Mouse (Mus musculus) brain, embryonic 14.5 days (tissue): ENCODE results near the gene Ttc23. TPM values are rescaled to one million over a fixed set of nuclear protein-coding genes. Genes with fewer than 3 reads are reported as not detected.

Experiments used
- DNase-seq: peaks from one replicate; pipeline ENCODE4 v3.0.0-alpha.2; 2011; ENCODE audit warnings: low read depth
- CTCF ChIP-seq: fragments of 200-500 bp; IDR thresholded peaks from 2 replicates; pipeline ENCODE4 v1.5.1; 2012; ENCODE audit warnings: inconsistent platforms, mild to moderate bottlenecking, moderate library complexity, borderline replicate concordance; ENCODE audit not compliant: insufficient read depth, insufficient read length; ENCODE audit errors: extremely low read depth
- POLR2A ChIP-seq: fragments of 200-500 bp; IDR thresholded peaks from 2 replicates; pipeline ENCODE4 v1.6.1; 2012; ENCODE audit warnings: mild to moderate bottlenecking, inconsistent platforms, borderline replicate concordance; ENCODE audit not compliant: poor library complexity, insufficient read depth, insufficient read length, severe bottlenecking; ENCODE audit errors: extremely low read depth
- polyA plus RNA-seq: library from polyadenylated mRNA; depleted of rRNA; stranded (reverse); fragments of >200 nt; gene quantifications from 2 replicates; pipeline ENCODE4 v1.2.3, GENCODE M21; 2012

Gene Ttc23
- polyA plus RNA-seq, 1 experiment: 11.9 TPM

DNA sequence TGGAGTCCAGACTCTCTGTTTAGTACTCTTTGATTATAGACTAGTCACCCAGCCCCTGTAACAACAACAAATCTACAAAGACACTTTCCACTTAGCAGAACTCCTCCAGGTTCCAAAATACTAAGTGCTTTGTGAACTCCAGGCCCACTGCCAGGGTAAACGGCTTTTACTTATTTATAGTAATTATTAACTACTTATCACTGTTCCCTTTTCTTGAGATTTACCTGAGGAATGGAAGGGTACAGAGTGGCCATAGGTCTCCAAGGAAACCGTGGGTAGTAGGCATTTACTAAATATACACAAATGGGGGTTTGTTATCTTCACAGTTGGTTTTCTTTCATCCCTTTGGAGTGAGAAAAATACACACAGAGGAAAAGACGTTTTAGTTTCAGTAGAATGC is 41.1 kb downstream of the Ttc23 start:
- DNase-seq: peak; percentile 19
- no peak for TF ChIP-seq CTCF
- TF ChIP-seq POLR2A: no peak

DNA sequence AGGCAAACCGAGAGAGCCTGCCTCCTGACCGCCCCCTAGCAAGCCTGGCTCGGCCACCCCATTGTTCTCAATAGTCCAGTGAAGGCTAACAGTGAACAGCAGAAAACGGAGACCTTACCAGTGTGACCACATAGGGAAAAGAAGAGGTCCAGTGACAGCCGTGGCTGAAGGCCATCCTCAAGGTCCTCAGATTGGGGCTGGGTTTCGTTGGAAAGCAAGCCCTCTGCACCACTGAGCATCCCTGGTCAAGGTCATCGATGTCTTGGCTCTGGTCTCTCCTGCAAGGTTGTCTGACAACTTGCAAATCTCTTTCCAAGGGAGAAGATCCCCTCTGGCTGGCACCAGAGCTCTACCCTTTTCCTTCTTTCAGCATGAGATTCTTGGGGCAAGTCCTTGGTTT is 42.6 kb downstream of the Ttc23 start:
- DNase-seq: no peak
- TF ChIP-seq CTCF (no peak), POLR2A (no peak)

DNA sequence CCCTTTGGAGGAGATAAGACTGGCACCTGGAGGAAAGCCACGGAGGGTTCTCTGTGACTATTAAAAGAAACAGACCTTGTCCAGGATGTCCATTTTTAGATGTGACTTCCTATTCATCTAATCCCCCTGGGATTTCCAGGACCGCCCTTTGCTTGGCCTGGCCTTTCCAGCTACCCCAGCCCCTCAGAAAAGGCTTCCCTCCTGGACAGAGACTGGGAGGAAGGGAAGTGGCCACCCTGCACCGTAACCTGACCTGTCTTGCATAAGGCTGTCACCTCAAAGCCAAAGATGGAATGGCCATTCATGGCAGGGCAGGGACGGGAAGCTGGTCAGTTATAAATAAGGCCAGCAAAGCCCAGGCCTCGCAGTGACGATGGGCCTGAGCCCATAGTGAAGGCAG is 43.8 kb downstream of the Ttc23 start:
- TF ChIP-seq POLR2A (no peak), CTCF (no peak)
- DNase-seq: no peak

DNA sequence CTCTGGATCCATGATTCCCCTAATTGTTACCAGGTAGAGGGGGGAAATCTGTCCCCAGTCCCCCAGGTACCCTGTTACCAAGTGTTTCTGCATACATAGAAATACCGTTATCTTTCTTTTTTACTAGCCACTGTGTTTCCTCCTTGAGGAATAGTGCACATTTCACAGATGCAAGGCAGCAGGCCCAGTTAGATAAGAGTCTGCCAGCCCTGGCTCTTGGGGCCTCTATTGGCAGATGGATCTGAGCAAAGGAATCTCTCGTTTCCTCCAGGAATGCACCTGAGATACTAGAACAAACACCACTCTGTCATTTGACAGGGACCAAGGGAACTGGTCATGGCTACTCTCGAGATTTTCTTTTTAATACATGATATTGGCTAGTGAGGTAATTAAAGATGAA is 44.9 kb downstream of the Ttc23 start:
- no peak for DNase-seq
- TF ChIP-seq CTCF (no peak), POLR2A (no peak)

DNA sequence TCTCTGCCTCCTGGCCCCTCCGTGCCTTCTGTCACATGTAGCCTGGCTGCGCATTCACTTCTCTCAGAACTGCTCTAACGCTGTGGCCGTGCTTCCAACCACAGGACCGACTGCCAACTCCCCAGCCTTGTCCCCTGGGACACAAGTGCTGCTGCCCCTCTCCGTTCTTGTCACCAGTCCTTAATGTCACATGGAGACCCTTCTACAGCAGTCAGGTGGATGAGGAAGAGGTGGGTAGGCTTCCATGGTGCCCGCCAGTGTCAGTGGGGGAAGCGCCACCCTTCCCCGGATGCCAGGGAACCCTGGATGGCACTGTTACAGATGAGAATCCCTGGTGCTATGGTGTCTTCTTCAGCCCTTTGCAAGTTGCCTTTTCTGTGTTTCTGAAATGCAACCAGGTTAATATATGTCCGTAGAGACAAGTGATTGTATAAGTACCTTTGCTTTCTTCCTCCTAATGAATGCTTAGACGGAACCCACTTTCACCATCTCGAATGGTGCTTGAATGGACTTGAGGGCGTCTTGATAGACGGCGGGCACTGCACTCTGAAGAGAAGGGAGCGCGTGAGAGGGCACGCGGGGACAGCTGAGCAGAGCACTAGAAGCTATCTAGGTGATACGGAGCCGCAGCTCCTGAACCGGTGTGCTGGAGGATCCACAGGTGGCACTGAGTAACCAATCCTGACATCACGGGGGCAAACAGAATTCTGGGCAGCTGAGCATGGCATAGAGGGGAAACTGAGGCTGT is 45.8 kb downstream of the Ttc23 start:
- TF ChIP-seq POLR2A: no peak
- no peak for TF ChIP-seq CTCF
- no peak for DNase-seq

DNA sequence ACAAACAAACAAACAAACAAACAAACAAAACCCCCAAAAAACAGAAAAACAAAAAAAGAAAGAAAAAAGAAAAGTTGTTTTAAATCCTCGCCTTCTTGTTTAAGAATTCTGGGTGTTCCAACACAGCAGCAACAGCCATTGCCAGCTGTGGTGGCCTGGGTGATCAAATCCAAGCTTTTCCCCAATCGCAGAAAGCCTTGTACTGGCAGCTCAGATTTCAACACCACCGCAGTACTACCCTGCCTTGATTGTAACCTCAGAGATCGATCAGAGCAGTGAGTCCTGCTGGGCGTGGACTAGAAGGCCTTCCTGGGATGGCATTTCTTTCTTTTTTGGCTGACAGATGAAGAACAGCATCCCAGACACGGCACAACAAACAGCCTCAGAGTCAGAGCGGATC is 48.7 kb downstream of the Ttc23 start:
- TF ChIP-seq POLR2A (no peak), CTCF (no peak)
- no peak for DNase-seq

DNA sequence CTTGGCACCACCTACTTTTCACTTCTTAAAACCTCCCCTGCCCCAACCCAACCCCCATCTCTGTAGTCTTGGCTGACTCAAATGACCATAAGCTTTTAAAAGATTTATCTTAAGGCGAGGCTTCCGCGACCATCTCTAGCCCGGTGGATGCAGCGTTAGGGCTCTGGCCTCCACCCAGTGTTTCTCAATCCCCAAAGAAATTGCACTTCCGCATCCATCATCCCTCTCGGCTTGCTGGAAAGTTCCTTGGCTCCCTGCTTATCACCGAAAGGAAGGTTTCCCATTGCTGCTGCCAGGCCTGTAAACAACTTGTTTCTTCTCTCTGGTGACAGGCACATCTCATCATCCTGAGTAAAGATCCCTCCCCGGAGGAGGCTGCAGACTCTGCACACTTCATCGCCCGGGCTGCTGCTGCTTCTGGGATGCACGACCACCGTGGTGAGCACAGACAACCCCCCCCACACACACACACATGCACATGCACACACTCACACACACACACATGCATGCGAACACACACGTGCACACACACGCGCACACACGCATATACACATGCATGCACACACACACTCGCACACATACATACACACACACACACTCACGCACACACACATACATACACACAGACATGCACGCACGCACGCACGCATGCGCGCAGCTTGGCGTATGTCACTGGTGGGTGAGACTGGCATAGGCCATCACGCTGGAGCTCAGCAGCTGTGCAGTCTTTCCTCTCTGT is 50.9 kb downstream of the Ttc23 start:
- DNase-seq: no peak
- TF ChIP-seq POLR2A: no peak
- no peak for TF ChIP-seq CTCF

DNA sequence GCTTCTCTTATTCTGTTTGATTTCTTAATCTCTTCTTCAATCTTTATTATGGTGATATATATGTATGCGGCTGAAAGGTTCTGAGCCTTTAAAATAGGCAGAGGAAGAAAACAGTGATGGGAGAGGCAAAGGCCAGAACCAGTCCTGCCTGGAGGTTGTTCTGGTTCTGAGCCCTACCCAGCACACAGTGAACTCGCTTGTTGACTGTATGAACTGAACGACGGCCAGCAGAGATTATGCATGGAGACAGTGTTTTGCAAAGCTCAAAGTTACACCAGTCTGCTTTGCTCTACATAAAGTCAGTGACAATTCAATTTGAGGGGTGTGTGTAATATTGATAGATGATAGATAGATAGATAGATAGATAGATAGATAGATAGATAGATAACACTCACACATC is 52.1 kb downstream of the Ttc23 start:
- TF ChIP-seq CTCF: no peak
- TF ChIP-seq POLR2A: no peak
- DNase-seq: no peak

DNA sequence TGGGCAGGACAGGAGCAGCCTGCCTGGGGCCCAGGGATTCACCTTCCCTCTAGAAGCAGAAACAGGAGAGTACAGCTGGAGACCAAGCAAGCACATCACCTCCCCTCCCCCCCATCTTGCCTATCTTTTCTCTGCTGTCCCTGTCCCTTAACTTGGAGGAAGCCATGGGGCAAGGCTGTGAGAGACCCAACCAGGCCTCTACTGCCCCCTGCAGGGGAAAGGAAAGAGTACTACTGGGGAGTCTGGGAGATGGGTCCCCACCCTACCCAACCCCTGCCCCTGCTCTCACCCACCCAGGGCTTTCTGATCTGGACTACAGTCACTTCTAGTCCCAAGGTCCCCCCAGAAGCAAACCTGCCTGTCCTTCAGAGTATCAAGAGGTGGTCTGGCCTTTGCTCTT is 53.6 kb downstream of the Ttc23 start:
- DNase-seq: no peak
- TF ChIP-seq POLR2A: no peak
- peak; percentile 53; the same call in 1 of the 2 replicates for TF ChIP-seq CTCF

DNA sequence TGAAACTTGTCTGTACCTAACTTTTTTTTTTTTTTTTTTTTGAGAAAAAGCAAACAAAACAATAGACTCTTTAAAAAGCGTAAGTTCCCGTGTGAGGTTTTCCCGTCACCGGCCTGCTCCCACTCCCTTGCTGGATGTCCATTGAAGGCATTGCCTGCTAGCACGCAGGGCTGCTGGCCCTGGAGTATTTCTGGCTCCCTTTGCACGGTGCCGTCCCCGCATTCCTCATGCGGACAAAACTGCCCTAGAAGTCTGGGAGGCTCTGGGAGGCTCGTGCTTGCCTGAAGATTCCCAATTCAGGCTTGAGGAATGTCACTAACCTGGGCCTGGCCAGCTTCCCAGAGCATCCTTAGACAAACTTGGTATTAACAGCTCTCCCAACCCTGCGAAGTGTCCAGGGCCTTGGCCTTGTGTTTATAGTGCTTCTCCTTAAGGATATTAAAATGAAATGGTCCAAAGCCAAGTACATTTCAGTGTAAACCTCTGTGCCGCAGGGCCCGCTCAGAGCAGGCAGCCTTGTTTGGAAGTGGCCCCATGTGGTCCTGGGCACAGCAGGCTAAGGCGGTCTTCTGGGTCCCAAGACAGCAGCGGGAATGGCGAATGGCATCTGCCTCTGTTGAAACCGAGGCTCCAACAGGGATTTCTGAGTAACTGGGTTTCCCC is 54.2 kb downstream of the Ttc23 start:
- TF ChIP-seq CTCF: no peak
- no peak for TF ChIP-seq POLR2A
- DNase-seq: no peak

DNA sequence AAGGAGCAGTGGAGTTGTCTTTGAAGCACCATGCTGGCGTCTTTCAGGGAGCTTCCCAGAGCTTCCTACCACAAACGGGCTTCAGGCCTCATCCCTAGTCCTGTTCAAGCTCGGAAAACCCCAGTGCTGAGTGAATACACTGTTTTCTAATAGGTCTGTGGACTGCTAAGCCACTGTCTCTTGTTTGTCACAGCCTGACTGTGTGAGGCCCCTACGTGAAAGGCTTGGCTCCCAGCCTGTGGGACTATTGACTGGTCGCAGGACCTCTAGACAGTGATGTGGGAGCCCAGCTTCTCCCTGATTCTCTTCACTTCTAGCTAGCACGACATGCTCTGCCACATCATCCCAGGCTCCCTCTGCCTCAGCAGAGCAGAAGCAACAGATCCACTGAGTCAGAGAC is 61.0 kb downstream of the Ttc23 start:
- peak; percentile 40 for DNase-seq
- no peak for TF ChIP-seq CTCF
- TF ChIP-seq POLR2A: no peak
